Mouse (Mus musculus): Measurements from ENCODE around the gene Ss18l1.

Ss18l1 gene

GRCm38 (mm10) chr2:180118661-180119438 lies 76.5 kb downstream of the Ss18l1 start, which contains the start of gene Osbpl2:
Osbpl2 (plus strand) TSS chr2:180119306.
- DNase-seq (ENCODE audit: low read depth) = peak; percentile 95
